Mouse (Mus musculus): Measurements from ENCODE around the gene Rimkla.

Rimkla gene

DNA sequence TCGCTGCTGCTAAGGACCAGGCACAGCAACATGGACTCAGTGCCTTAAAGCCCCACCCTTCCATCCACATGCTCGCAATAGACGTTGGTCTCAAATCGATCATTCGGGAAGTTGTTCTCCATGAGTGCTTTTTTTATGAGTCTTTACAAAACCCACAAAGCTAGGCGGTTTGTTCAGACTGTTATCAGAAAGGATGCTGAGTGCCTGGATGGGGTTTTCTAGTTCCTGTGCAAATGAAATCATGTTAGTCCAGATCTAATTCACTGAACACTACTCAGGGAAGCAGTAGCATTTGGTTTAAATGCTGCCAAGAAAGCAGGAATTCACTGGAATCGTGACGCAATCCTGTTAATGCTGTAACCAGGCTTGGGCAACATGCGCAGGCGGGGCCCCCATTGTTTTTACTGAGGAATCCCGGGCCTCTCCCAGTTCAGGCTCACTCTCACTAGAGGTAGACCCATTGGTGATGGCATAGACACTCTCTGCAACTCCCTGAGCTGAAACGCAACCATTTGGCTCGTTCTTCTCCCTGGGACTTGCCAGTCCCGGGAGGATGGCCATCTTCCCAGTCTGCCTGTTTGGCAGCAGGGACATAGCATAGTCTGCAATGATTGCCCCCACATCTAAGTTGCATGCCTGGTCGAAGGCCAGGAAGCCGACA is 24.6 kb downstream of the Rimkla start:
- peak; percentile 50 to 61 for DNase-seq

DNA sequence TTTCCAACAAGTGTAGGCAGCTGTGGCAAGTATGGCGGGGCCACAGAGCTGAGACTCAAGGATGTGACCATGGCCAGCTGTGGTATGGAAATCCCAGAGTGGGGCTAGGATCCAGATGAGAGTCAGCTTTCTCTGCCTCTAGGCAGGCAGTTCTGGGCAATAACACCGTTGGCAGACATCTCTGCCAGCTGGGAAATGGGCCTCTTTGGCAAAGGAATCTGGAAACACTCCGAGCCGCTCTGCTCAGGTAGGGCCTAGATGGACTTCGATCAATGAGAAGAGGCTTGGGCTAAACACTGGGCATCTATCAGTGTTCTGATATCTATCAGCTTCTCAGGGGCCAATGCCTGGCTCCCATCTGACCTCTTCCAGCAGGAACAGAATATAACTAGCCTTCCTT is 26.6 kb downstream of the Rimkla start:
- peak in 1 of 2 experiments; percentile 15 for DNase-seq

DNA sequence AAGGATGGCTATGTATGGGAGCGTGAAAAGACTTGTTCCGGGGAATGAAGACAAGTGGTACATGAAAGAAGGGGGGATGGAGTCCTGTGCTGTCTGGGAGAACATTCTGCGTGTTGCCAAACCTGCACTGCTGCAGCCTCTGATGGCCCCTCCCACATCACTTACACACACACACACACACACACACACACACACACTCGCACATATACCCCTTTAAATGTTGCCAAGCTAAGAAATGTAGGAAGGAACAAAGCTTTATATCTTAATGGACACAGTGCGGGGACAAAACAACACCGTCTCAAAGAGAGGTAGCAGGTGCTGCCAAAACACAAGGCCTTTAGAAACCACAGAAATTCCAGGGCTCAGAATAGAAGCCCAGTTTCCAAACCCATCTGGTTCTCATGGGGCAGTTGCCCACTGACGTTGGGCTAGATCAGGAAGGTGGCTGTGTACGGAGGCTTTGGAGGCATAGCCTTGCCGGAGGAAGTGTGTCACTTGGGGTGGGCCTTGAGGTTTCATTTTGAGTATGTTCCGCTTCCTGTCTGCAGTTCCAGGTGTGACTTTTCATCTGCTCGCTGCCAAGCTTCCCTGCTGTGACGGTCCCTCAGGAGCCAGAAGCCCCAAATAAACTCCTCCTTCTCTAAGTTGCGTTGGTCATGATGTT is 28.5 kb downstream of the Rimkla start:
- no peak for DNase-seq

DNA sequence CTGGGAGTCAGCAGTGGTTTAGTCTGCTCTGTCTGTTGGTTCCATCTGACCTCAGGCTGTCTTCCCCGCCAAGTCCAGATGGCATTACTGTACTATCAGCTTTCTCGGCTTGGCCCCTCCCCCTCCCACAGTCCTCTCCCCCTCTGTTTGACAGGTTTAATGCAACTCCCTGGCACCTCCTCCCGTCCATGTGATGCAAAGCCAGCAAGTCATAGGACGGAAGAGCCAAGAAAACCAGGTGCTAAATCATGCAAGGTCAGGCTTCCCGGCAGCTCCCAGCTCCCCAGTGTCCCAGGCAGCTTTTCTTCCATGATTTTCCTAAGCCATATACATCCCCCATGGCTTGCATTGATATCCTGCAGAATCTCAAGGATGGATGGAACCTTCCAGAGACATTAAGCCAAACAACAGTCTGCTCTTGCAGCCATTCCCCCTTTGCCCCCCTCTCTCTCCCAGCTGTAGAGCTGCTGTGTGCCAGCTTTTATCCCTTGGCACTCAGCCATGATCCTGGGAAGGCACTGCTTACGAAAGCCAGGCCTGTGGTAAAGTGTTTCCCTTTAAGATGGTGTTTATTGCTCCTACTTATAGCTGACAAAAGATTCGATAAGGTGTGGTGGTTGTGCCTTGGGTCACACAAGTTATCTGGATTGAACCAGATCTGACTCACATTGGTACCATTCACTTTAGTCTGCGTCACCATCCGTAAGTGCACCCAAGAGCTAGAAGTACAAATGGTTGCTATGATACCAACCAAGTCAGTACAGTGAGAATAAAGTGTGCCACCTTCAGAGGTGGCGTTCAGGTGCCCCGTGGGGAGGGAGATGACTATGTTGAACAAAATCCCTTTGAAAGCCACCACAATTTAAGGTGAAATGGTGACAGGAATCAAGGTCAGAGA is 29.3 kb downstream of the Rimkla start:
- peak; percentile 75 to 83 for DNase-seq

DNA sequence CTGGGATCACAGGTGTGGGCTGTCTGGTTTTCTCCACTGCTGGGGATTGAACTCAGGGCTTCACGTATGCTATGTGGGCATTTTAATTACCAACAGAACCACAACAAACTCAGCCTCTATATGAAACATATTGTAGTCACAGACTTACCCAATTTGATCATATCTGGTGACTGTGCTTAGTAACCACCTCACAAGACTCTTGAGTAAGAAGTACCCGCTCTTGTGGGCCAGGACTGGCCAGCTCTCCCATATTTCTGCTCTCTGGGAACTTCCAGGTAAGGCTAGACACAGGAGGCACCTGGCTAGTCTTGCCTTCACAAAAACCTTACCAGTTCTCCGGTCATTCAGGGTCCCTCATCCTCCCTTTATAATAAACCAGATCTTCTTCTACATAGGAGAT is 30.0 kb downstream of the Rimkla start:
- DNase-seq = no peak

DNA sequence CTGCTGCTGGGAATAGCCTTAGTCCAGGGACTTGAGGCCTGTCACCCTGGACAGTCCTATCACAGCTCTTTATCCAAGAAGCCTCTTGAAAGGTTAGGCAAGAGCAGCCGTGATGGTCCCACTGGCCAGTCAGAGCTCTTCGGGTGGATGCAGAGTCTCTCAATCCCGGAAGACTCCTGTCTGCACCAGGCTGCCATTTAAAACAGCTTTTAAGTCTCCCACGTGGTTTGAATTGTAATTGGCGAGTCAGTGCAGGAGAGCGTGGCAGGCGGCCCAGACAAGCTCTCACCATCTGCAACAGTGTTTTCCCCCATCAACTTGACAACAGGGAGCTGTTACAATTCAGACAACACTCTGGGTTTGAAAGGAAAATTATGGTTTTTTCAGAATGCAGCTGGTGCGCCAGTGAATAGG is 31.7 kb downstream of the Rimkla start:
- peak; percentile 81 to 82 for DNase-seq

DNA sequence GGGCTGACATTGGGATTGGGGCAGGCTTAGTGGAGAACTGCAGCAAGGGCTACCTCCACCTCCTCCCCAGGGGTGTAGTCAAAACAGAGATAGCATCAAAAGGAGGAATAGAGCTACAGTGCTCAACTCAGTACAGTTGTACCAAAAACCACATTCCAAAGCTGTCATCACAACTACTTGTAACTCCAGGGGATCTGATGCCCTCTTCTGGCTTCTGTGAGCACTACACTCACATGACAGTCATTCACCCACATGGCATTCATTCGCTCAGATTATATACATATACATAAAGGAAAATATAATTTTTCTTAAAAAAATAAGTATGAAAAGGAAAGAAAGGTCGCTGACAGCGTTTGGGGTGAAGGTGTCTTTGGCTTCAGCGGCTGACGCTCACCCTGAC is 32.1 kb downstream of the Rimkla start:
- peak; percentile 42 to 46 for DNase-seq

DNA sequence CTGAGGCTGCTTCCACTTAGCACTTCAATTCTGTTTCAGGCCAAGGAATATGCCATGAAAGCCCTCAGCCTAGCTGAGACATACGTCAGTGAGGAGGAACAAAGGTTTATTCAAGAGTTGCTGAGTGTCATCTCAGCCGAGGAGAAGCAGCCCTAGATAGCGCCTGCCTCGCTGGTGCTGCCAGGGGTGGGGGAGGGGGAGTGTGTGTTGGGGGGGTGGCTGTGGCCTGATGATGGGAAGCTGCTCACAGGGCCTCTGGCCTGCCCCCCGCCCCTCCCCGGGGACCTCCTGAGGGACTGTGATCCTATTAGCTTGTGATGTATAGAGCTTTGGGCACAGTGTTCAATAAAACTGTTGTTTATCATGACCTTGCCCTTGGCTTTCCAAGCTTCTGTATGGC is 38.9 kb downstream of the Rimkla start:
- DNase-seq = no peak

DNA sequence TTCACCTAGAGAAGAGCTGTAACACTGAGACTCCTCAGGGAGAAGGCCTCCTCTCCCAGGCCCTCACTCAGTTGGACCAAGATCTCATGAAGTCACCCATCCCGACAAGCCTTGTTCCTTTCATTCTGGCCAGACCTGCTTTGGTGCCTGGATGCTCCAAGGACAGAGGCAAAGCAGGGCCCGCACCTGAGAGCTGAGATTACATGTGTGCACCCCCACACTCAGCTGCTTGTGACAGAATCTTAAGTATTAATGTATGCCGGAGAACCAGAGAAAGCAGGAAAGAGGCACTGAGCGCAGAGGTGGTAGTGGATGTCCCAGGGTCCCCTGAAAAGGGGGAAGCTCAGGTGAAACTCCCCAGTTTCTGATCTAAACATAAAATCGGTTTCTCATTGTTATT is 39.3 kb downstream of the Rimkla start:
- DNase-seq = no peak

DNA sequence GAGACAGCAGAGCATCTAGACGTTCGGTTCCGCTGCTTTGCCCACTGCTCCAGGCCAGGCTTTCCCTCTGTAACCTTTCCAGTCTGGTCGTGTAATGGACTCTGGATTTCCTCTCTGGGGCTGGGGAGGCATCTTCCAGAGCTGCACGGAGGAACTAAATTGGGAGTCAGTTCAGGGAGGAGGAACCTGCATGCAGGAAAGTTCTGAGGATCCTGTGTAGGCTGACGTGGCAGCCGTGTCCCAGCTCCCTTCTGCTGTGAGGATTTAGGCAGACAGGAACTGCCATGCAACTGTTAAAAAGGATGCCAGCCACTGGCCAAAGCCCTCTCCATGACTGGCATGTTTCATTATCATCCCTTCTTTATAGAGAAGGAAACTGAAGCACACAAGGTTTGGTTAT is 42.0 kb downstream of the Rimkla start:
- no peak for DNase-seq

DNA sequence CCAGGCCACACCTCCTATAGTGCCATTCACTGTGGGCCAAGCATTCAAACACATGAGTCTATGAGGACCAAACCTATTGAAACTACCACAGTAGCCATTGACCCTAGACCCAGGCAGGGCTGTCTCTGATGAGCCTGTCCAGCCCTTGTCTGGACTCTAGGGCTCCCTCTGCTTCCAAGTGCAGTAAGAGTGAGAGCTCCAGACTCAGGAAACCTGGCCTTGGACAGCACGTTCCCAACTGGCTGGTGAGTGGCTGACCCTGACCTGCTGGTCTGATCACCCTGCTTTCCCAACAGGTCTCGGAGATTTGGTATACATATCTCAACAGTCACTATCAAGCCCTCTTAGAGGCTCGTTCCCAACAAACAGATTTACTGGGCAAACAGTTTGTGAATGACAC is 44.6 kb downstream of the Rimkla start:
- no peak for DNase-seq

DNA sequence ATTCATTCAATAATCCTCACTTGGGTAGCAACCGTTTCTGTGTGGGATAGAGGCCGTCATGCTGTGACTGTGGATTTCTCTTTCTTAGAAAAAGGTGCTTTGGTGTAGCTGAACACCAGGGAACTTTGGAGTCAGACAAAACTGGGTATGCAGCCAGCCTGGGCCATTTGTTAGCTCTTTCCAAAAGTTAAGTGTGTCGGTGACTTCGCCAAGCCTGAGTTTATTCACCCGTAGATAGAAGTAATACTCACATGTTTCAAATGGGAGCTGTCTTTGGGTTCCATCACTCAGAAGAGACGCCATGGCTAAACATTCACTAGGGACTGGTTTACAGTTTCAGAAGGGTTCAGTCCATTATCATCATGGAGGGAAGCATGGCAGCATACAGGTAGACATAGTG is 45.2 kb downstream of the Rimkla start:
- no peak for DNase-seq

DNA sequence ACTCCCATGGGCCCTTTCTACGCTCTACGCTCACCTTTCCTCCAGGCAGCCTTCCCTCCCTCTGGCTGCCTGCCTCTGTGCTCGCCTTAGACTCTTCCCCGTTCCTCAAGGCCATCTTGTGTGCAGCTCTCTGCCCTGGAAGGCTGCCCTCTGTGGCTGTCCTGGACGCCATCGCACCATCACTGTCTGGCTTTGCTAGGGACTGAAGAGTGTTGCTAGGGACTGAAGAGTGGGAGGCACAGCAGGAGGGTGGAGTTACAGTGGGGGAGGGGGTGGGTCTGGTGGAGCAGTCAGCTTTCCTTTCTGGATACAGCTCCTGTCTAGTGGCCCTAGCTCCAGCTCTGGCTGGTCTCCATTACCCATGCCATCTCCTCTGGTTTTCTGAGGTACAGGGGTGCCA is 49.9 kb downstream of the Rimkla start:
- no peak for DNase-seq

DNA sequence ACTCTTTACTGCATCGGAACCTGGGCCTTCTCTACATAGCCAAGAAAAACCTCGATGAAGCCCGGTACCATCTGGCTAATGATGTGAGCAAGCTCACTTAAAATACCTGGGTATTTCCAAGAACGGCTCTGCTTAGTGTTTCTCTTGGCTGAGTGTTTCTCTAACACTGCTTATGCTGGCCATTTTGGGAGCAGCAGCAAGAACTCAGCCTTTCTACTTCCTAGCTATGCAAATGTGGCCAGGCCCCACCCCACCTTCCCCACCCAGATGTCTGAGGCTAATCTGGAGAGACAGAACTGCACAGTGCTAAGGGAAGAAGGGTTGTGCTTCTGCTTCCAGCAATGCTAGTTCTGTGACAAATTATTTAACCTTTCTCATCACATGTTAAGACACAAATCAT is 50.6 kb downstream of the Rimkla start:
- no peak for DNase-seq

DNA sequence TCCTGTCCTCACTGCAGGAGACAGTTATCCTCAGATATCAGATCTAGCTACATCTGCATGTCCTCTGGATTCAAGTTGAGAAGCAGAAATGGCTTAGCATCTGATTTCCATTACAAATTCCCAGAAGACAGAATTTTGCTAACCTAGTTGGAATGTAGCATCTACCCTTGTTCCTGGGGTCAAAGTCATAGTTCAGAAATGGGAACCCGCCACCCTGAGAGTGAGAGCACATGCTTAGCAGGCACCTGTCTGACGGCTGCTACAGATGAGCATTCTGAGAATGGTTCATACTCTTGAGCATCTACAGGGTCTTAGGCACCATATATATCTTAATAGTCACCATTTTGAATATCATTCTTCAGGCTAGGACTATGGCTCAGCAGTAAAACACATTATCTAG is 54.5 kb downstream of the Rimkla start:
- DNase-seq = no peak

DNA sequence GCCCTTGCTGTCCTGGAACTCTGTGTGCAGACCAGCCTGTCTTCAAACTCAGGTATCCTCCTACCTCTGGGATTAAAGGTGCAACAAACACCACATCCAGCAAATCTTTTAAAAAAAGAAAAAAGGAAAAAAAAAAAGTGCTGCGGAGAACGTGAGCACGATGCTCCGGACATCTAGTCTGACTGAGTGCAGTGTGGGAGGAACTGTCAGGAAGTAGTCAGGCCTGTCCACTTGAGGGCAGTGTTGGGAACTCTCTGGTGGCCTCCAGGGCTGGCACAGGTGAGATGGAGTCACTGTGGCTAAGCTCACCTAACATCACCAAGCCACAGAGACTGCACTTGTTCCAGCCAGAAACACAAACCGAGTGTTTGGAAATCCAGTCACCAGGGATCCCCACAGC is 61.8 kb downstream of the Rimkla start:
- peak; percentile 80 to 84 for DNase-seq

DNA sequence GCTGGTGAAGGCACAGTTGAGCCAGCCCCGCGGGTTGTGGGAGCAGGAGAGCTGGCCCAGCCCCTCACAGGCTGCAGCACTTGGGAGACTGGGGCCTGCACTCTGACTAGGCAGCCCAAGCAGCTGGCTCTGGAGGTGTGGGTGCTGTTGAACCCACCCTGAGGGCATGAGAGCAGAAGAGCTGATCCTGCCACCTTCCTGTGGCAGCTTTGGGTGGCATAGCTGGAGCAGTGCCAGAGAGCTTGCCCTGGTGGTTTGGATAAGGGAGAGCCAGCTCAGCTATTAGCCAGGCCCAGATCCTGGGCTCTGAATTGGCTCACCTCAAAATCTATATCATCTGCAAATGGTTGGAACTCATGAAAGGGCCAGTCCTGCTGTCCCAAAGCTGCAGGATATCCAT is 64.7 kb downstream of the Rimkla start:
- DNase-seq = no peak

DNA sequence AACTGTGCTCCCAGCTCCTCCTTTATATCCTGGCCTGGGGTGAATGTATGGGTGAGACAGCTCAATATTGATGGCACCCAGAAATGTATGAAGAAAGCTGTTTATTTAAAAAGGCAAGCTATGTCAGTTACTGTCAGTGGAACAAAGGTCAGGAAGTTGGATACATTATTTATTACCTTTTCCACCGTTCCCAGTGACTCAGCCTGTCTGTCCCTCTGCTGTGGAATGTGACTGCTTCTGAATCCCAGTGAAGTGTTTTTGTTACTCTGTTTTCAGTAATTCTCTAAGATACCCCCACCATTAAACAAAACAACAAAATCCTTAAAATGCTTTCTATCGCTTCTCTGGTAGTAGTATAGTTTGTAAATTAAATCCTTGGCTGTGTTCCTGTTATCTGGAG is 66.8 kb downstream of the Rimkla start:
- no peak for DNase-seq

DNA sequence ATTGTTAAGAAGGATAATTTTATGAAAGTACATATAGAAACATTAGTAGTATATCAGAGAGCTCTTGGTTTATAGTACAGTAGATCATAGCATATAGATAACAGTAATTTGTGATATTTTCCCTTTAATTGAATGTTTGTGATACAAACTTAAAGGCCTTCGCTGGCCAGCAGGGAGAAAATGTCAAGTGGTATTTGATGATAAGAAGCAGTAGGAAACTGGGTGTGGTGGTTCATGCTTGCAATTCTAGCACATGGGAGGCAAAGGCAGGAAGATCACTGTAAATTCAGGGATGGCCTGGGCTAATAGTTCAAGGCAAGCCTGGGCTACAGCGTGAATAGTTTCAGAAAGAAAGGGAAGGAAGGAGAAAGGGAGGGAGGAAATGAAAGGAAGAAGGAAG is 67.4 kb downstream of the Rimkla start:
- no peak for DNase-seq

DNA sequence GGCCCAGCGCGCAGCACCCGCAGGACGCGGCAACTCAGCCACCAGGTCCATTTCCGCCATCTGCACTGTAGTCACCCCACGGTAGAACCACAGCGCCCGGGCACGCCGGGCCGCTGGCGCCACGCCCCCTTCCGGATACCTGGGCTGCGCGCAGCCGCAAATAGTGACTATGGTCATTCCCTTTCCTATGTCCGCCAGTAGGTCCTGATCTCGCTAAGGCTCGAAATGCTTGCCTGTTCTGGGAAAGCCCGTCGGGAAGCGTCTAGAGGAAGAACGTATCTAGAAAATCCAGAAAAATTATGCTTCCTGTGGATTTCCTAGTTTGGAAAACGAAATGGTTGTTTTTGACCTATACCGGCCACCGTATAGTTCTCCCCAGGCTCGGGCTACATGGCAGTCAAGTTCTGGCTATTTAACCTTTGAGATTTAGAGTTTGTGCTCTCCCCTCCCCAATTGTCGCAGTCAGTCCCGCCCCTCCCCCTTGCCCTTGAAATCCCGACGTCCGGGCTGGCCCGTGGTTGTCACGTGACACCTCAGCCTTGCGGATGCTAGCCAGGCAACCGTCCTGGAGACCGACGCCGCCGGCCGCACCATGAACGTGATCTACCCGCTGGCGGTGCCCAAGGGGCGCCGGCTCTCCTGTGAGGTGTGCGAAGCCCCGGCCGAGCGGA is 70.0 kb downstream of the Rimkla start, which contains the start of the genes Ppcs and Zmynd12:
Gene Ppcs, minus strand, starts transcription at position 127 of the 671 bp plus-strand sequence.
Gene Zmynd12, plus strand, starts transcription at position 521 of the 671 bp plus-strand sequence.
- DNase-seq = peak; percentile 93

DNA sequence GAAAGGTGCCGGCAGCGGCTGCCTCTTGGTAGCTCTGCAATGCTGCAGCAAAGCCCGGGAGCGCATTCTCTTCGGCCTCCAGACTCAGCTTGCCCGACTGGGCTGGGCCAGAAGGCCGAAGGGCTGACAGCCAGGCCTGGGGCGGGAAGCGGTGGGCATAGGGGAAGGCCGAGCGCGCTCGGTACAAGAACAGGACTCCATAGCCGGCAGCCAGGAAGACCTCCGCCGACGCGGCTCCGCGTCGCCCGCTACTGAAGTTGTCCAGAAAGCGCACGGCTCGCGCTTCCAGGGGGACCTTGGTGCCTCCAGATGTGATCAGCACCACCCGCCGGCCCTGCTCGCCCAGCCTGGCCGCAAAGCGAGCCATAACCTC is 70.5 kb downstream of the Rimkla start:
- DNase-seq = peak in 1 of 2 experiments; percentile 49

DNA sequence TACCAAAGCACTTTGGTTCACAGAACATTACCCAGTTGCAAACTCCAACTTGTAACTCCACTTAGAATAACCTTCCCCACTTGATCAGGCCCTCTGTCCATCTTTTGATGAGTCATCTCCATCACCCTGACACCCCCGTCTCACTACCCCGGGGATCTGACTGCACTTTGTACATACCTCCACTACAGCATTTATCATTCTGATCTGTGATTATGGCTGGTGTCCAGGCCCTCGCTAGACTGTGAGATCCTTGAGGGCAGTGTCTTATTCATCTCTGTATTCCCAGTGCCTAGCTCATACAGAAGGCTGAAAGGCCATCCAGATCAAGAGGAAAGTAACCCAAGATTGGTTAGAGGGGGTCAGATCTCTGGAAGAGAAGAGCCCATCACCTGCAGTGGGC is 71.2 kb downstream of the Rimkla start:
- no peak for DNase-seq

DNA sequence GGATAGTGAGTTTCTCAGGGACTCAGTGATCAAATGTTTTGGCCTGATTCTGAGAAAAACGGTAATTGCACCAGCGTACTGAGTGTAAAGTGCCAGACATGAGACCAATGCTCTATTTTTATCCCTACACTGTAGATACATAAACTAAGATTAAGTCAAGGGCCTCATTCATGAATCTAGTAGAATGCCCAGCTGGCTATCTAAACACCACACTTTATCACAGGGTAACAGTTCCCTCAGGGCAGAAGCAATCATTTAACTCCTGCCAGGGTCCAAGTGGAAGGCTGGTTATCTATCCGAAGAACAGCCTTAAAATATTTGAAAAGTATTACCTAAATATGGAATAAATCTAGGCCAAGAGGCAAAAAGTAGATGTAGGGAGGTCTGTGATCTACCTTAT is 74.5 kb downstream of the Rimkla start:
- DNase-seq = no peak

Data from cerebellum, postnatal 36 days (tissue).